Mouse (Mus musculus): Measurements from ENCODE around the gene Cacnb3. TPM values are rescaled to one million over a fixed set of nuclear protein-coding genes. Genes with fewer than 3 reads are reported as not detected.

The Cacnb3 gene
- polyA plus RNA-seq, 1 experiment from 2014 or later = 86.2 TPM

- 84% methylated on average over 7 of the region's 7 CpGs for WGBS
- Histone ChIP-seq H3K9ac (replicated peaks) (0 out of 2 replicates have a peak overlapping the region, but pooled peaks have one; percentile 1), H3K4me1 (peaks cover 18% of the 10 kb centered on the region), H3K9me3 (no peaks in the 10 kb centered on the region), H3K27me3 (no peaks in the 10 kb centered on the region), H3K27ac (replicated peaks) (no peak overlapping the region), H3K36me3 (peaks cover 72% of the 10 kb centered on the region), H3K4me3 (no peak overlapping the region), H3K4me2 (replicated peaks) (no peak overlapping the region)
- ATAC-seq (ENCODE audit: low FRiP score, low read depth) = no peak
Measured at GRCm38 (mm10) chr15:98601832-98602190, 28.8 kb upstream of the Cacnb3 start.

DNA sequence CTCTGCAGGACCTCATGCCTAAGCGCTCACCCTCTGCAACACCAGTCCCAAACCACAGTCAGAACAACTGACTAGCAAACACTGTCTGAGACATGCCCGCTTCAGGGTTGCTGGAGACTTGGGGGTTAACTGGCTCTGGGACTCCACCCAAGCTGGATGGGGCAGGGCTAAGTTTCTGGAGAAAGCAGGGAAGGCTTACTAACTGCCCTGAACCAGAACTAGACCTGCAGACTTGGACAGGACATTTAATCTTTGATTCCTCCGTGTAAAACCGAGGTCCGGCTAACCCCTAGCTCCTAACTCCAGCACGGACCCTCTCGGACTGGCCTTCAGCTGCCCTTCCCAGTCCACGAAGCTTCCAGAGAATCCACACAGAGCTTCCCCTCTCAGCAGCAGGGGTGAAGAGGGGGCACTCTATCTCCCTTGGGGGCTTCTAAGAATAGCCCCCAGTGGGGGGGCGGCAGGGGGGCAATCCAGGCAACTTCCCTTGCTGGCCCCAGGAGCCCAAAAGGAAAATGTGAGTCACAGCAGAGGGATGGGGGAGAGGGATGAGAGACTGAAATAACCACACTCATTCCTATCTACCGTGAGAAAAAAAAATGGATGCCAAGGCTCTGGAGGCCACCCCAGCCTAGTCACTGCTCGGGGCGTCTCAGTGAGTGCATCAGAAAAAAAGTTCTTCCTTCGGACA is 28.3 kb upstream of the Cacnb3 start:
- peaks cover 66% of the 10 kb centered on the region for H3K36me3 ChIP-seq

DNA sequence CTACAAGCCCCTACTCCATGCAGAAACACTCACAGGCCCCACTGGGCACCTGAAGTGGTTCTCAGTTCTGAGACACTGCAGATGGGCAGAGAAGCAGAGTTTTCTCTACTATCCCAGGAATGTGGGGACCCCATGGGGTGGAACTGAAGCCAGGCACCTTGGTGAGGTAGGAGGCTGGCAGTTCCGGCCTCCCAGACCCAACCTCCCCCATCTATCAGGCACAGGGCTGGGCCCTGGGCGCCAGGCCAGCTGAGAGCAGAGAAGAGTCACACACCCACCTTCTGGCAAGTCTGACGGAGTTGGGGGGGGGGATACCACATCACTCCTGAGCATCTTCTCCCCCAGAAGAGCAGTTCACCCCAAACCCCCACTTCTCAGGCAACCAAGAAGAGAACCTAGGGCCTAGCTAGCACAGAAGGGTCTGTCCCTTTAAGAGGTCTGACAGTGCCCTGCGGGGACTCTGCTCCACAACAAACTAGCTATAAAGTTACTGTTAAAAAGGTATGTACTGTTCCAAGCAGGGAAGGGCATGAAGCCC is 27.6 kb upstream of the Cacnb3 start:
- H3K27ac ChIP-seq (replicated peaks) = no peak overlapping the region
- H3K9me3 ChIP-seq = no peaks in the 10 kb centered on the region
- H3K27me3 ChIP-seq = no peaks in the 10 kb centered on the region
- peaks cover 60% of the 10 kb centered on the region for H3K36me3 ChIP-seq
- no peak overlapping the region for H3K4me3 ChIP-seq
- 69% methylated on average over 4 of the region's 4 CpGs for WGBS
- no peak overlapping the region for H3K4me2 ChIP-seq (replicated peaks)
- no peak overlapping the region for H3K9ac ChIP-seq (replicated peaks)
- no peak for ATAC-seq (ENCODE audit: low FRiP score, low read depth)
- H3K4me1 ChIP-seq = peaks cover 30% of the 10 kb centered on the region

More for the DNA sequence above, 28.3 kb upstream of the Cacnb3 start:
- 0 out of 2 replicates have a peak overlapping the region, but pooled peaks have one; percentile 1 for H3K9ac ChIP-seq (replicated peaks)
- no peak for ATAC-seq (ENCODE audit: low FRiP score, low read depth)
- no peak overlapping the region for H3K27ac ChIP-seq (replicated peaks)
- 66% methylated on average over 13 of the region's 13 CpGs for WGBS
- H3K4me1 ChIP-seq = peaks cover 24% of the 10 kb centered on the region
- H3K4me2 ChIP-seq (replicated peaks) = no peak overlapping the region
- no peaks in the 10 kb centered on the region for H3K9me3 ChIP-seq
- H3K4me3 ChIP-seq = no peak overlapping the region
- H3K27me3 ChIP-seq = no peaks in the 10 kb centered on the region

GRCm38 (mm10) chr15:98604041-98604575 is 26.5 kb upstream of the Cacnb3 start:
- Histone ChIP-seq H3K9ac (replicated peaks) (no peak overlapping the region), H3K36me3 (peaks cover 49% of the 10 kb centered on the region), H3K9me3 (no peaks in the 10 kb centered on the region), H3K4me1 (peaks cover 37% of the 10 kb centered on the region), H3K4me3 (no peak overlapping the region), H3K27ac (replicated peaks) (no peak overlapping the region), H3K27me3 (no peaks in the 10 kb centered on the region), H3K4me2 (replicated peaks) (no peak overlapping the region)
- no peak for ATAC-seq (ENCODE audit: low FRiP score, low read depth)
- 96% methylated on average over 24 of the region's 24 CpGs for WGBS

DNA sequence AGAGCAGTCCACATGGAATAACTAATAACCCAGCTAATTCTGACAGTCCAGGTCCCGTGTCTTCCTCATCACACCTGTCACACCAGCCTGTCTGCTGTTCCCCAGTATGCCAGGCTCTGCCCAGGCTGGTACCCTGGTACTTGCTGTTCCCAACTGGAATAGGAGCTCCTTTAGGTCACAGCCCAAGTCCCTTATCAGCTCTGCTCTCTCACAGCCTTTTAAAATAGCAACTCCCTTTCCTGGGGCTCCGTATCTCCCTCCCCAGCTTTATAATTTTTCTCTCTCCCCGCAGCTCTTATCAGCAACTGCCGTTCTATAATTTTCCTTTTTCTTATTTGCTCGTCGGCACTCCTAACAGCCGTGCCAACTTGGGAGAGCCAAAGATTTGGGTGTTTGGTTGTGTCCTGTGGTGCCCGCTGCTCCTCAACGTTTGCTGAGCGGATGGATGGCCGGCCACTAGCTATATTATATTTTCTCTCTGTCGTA is 24.5 kb upstream of the Cacnb3 start:
- H3K4me3 ChIP-seq = no peak overlapping the region
- H3K9ac ChIP-seq (replicated peaks) = no peak overlapping the region
- no peaks in the 10 kb centered on the region for H3K27me3 ChIP-seq
- H3K36me3 ChIP-seq = peaks cover 33% of the 10 kb centered on the region
- ATAC-seq (ENCODE audit: low FRiP score, low read depth) = no peak
- WGBS = 90% methylated on average over 12 of the region's 12 CpGs
- peaks cover 39% of the 10 kb centered on the region for H3K4me1 ChIP-seq
- no peaks in the 10 kb centered on the region for H3K9me3 ChIP-seq
- no peak overlapping the region for H3K4me2 ChIP-seq (replicated peaks)
- H3K27ac ChIP-seq (replicated peaks) = no peak overlapping the region

DNA sequence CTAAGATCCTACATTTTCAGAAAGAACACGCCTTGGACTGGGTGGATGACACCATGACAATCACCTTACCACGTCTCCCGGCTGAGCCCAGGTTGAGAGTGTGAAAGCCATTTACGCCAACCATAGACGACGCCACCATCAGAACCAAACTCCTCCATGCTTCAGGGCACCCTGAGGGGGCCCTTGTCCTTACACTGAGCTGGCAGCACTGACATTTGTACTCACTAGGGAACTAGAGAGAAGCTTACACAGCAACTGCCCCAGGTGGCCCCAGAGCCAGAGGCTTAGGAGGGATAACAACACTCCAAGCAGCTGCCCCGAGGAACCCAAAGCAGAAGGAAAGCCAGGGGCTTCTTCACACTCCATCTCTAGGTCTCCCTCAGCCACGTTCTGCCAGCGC is 23.9 kb upstream of the Cacnb3 start:
- no peaks in the 10 kb centered on the region for H3K27me3 ChIP-seq
- H3K4me3 ChIP-seq = no peak overlapping the region
- no peak for ATAC-seq (ENCODE audit: low FRiP score, low read depth)
- 66% methylated on average over 9 of the region's 9 CpGs for WGBS
- H3K4me2 ChIP-seq (replicated peaks) = 0 out of 2 replicates have a peak overlapping the region, but pooled peaks have one; percentile 83
- H3K9me3 ChIP-seq = no peaks in the 10 kb centered on the region
- no peak overlapping the region for H3K27ac ChIP-seq (replicated peaks)
- H3K36me3 ChIP-seq = peaks cover 27% of the 10 kb centered on the region
- H3K4me1 ChIP-seq = peaks cover 39% of the 10 kb centered on the region
- no peak overlapping the region for H3K9ac ChIP-seq (replicated peaks)

GRCm38 (mm10) chr15:98607557-98607956 is 23.1 kb upstream of the Cacnb3 start:
- H3K36me3 ChIP-seq = peaks cover 20% of the 10 kb centered on the region
- H3K27ac ChIP-seq (replicated peaks) = no peak overlapping the region
- peak overlapping the region; percentile 80 for H3K4me3 ChIP-seq
- H3K4me1 ChIP-seq = peaks cover 32% of the 10 kb centered on the region
- ATAC-seq (ENCODE audit: low FRiP score, low read depth) = no peak
- peak overlapping the region; percentile 90; the same call in 1 of the 2 replicates for H3K9ac ChIP-seq (replicated peaks)
- peak overlapping the region; percentile 83 for H3K4me2 ChIP-seq (replicated peaks)
- H3K27me3 ChIP-seq = no peaks in the 10 kb centered on the region
- H3K9me3 ChIP-seq = no peaks in the 10 kb centered on the region
- 55% methylated on average over 4 of the region's 4 CpGs for WGBS

- peak overlapping the region; percentile 80 for H3K4me3 ChIP-seq
- peak overlapping the region; percentile 83 for H3K4me2 ChIP-seq (replicated peaks)
- peak overlapping the region; percentile 79; the same call in 1 of the 2 replicates for H3K27ac ChIP-seq (replicated peaks)
- H3K4me1 ChIP-seq = peaks cover 28% of the 10 kb centered on the region
- ATAC-seq (ENCODE audit: low FRiP score, low read depth) = no peak; the same call in 1 of the 2 replicates
- H3K36me3 ChIP-seq = peaks cover 14% of the 10 kb centered on the region
- no peaks in the 10 kb centered on the region for H3K9me3 ChIP-seq
- WGBS = 10% methylated on average over 10 of the region's 10 CpGs
- H3K27me3 ChIP-seq = no peaks in the 10 kb centered on the region
- H3K9ac ChIP-seq (replicated peaks) = peak overlapping the region; percentile 90
Measured at GRCm38 (mm10) chr15:98608058-98608783, 22.4 kb upstream of the Cacnb3 start.

GRCm38 (mm10) chr15:98608784-98609250 is 21.8 kb upstream of the Cacnb3 start:
- Histone ChIP-seq H3K27me3 (no peaks in the 10 kb centered on the region), H3K4me2 (replicated peaks) (peak overlapping the region; percentile 83), H3K9me3 (no peaks in the 10 kb centered on the region), H3K4me1 (peaks cover 28% of the 10 kb centered on the region), H3K36me3 (peaks cover 8% of the 10 kb centered on the region), H3K27ac (replicated peaks) (peak overlapping the region; percentile 79), H3K4me3 (peak overlapping the region; percentile 80), H3K9ac (replicated peaks) (peak overlapping the region; percentile 90)
- WGBS = 0% methylated on average over 5 of the region's 26 CpGs
- ATAC-seq (ENCODE audit: low FRiP score, low read depth) = peak; percentile 38

DNA sequence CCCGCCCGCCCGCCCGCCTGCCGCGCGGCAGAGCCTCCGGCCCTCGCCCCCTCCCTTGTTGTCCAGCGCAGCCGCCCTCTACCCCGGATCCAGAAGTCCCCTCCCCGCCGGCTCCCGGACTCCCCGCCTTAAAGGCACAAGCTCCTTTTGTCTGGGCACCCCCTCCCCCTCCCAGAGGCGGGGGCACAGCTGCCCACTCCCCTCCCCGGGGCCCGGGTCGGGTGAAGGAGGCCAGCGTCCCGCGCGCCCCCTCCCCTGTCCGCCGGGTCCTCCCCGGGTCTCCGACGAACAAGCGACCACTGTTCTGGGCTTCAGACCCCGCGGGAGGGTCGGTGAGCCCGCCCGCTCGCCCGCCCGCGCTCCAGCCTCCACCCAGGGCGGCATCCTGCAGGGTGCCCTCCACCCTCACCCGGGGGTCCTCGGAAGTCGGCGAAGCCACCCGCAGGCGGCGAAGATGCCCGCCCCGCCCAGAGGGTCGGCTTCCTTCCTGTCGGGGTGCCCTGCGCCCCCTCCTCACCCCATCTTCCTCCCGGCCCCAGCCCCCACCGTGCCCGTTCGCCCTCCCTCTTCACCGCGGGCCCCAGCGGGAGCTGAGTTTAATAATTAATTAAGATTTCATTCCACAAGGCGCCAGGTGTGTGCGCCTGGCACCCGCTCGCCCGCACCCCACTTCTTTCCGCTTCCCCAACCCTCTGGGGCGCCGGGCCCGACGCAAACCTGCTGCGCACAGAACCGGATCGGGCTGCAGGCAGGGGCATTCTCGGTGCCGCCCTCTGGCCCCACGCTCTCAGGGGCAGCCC is 21.1 kb upstream of the Cacnb3 start, which contains the start of gene Adcy6:
TSS of gene Adcy6 (minus strand) at position 746 of the 800 bp plus-strand sequence.
- H3K4me3 ChIP-seq = peak within 1 kb of the TSS; percentile 80
- H3K4me1 ChIP-seq = peaks cover 28% of the 10 kb centered on the region
- under 1% methylated on average over 48 of the region's 75 CpGs for WGBS
- peak within 1 kb of the TSS; percentile 79 for H3K27ac ChIP-seq (replicated peaks)
- no peaks in the 10 kb centered on the region for H3K9me3 ChIP-seq
- peak; percentile 80 for ATAC-seq (ENCODE audit: low FRiP score, low read depth)
- H3K27me3 ChIP-seq = no peaks in the 10 kb centered on the region
- peaks cover 1% of the 10 kb centered on the region for H3K36me3 ChIP-seq
- peak within 1 kb of the TSS; percentile 83 for H3K4me2 ChIP-seq (replicated peaks)
- peak within 1 kb of the TSS; percentile 90 for H3K9ac ChIP-seq (replicated peaks)

- no peak; the same call in 1 of the 2 replicates for ATAC-seq (ENCODE audit: low FRiP score, low read depth)
- Histone ChIP-seq H3K27me3 (no peaks in the 10 kb centered on the region), H3K9me3 (no peaks in the 10 kb centered on the region), H3K36me3 (no peaks in the 10 kb centered on the region), H3K4me1 (peaks cover 28% of the 10 kb centered on the region), H3K4me2 (replicated peaks) (peak overlapping the region; percentile 83), H3K9ac (replicated peaks) (peak overlapping the region; percentile 90), H3K27ac (replicated peaks) (peak overlapping the region; percentile 79), H3K4me3 (peak overlapping the region; percentile 80)
- WGBS = 4% methylated on average over 12 of the region's 12 CpGs
Measured at GRCm38 (mm10) chr15:98610131-98610633, 20.5 kb upstream of the Cacnb3 start.
